Mouse (Mus musculus): ENCODE data around the gene H13. TPM values are rescaled to one million over a fixed set of nuclear protein-coding genes. Genes with fewer than 3 reads are reported as not detected.

Gene H13
- total RNA-seq, 2 experiments from 2014 or later = 33.1 to 41.2 TPM

- intact Hi-C loops (cut with DNase I) = no loop called here
- no peak for DNase-seq
Observed at GRCm38 (mm10) chr2:152756474-152757393, 87.5 kb downstream of the H13 start.

- no peak for DNase-seq
- intact Hi-C loops (cut with DNase I) = no loop called here
Observed at GRCm38 (mm10) chr2:152757478-152757877, 88.2 kb downstream of the H13 start.

Other genes starting within 250 kb of the H13 start
- not detected for gene Defb23, start 204.8 kb upstream of the H13 start, total RNA-seq (2021)
- not detected for gene Defb20, start 192.4 kb upstream of the H13 start, total RNA-seq (2021)
- not detected for gene Defb22, start 179.3 kb upstream of the H13 start, total RNA-seq (2021)
- not detected for gene Defb26, start 157.8 kb upstream of the H13 start, total RNA-seq (2021)
- gene Defb28, start 151.2 kb upstream of the H13 start, total RNA-seq (2021) = not detected
- gene Defb29, start 129.4 kb upstream of the H13 start, total RNA-seq (2021) = not detected
- not detected for gene Gm17416, start 100.1 kb upstream of the H13 start, total RNA-seq (2021)
- gene Defb21, start 96.7 kb upstream of the H13 start, total RNA-seq (2021) = not detected
- gene Defb19, start 89.1 kb upstream of the H13 start, total RNA-seq (2021) = not detected
- gene Defb45, start 70.1 kb upstream of the H13 start, total RNA-seq (2021) = not detected
- gene Defb36, start 65.1 kb upstream of the H13 start, total RNA-seq (2021) = not detected
- not detected for gene Defb25, start 46.4 kb upstream of the H13 start, total RNA-seq (2021)
- gene Rem1, start 42.5 kb upstream of the H13 start, total RNA-seq (2021) = 1 to 10 TPM; 6.5 to 7.8 TPM
- 10 to 100 TPM; 16.2 to 16.5 TPM for gene Mcts2, start 17.6 kb downstream of the H13 start, total RNA-seq (2021)
- 10 to 100 TPM; 50.9 to 53.7 TPM for gene Id1, start 66.8 kb downstream of the H13 start, total RNA-seq (2021)
- gene Cox4i2, start 84.7 kb downstream of the H13 start, total RNA-seq (2021) = 10 to 100 TPM; 13.1 to 16.0 TPM
- 10 to 100 TPM; 52.5 to 73.5 TPM for gene Bcl2l1, start 162.3 kb downstream of the H13 start, total RNA-seq (2021)
- gene Tpx2, start 178.5 kb downstream of the H13 start, total RNA-seq (2021) = 1 to 10 TPM in 1 of 2 experiments, under 1 TPM in 1; 0.89 to 1.6 TPM
- under 1 TPM in 1 of 2 experiments, not detected in 1; 0.22 TPM for gene Mylk2, start 241.9 kb downstream of the H13 start, total RNA-seq (2021)